ENCODE assay signal across 9 mouse cellular contexts in genomic region chrX:11432403-11433004, GRCm38 (mm10).
DNase-seq lines count a peak whose midpoint lies in the region; ATAC-seq and TF ChIP-seq lines count a peak whose summit lies in the region.
"Had no signal": no experiment of that assay in that cellular context is flagged by ENCODE, and none has a peak within 500 bp of the region (broad histone marks: within the 10 kb centered on the region; RNA-seq: fewer than 3 reads in every experiment).

No protein-coding gene starts in this region.

- no peak for TF ChIP-seq POLR2A in limb, embryonic 14.5 days (IDR thresholded peaks at IDR 0.05; ENCODE audit: borderline replicate concordance, extremely low read depth, insufficient read depth, insufficient read length)

- peaks cover 28% of the 10 kb centered on the region for H3K4me1 ChIP-seq in hindbrain, embryonic 15.5 days (replicated peaks)
- H3K4me1 ChIP-seq in hindbrain, embryonic 14.5 days (replicated peaks; ENCODE audit: control insufficient read depth, insufficient read depth, low read length) = peaks cover 17% of the 10 kb centered on the region; the same call in 1 of the 2 replicates
- H3K4me1 ChIP-seq in limb, embryonic 14.5 days (ENCODE audit: control insufficient read depth, insufficient read depth, low read length) = peaks cover 8% of the 10 kb centered on the region

- no peak for DNase-seq in hindbrain, embryonic 14.5 days (ENCODE audit: low spot score)
- DNase-seq in right cerebral cortex, postnatal 14 days = peak; percentile 10
- DNase-seq in right cerebral cortex, postnatal 4 days = no peak
- DNase-seq in limb, embryonic 14.5 days (ENCODE audit: low spot score) = peak; percentile 48
- no peak for DNase-seq in adrenal gland, postnatal 25 days
- DNase-seq: kidney, postnatal 10 days had no signal

- ATAC-seq in hindbrain, embryonic 15.5 days (ENCODE audit: low FRiP score, low read depth) = no peak
- ATAC-seq in hindbrain, embryonic 14.5 days (ENCODE audit: low FRiP score) = no peak
- no peak for ATAC-seq in limb, embryonic 14.5 days (ENCODE audit: low FRiP score, low read depth)
- ATAC-seq in inflammation-experienced regulatory T-cells, adult 6 months = no peak

- peaks cover 11% of the 10 kb centered on the region; the same call in 1 of the 2 replicates for H3K27me3 ChIP-seq in hindbrain, embryonic 15.5 days
- peaks cover 33% of the 10 kb centered on the region for H3K27me3 ChIP-seq in hindbrain, embryonic 14.5 days (ENCODE audit: control insufficient read depth, insufficient read depth, low read length)
- H3K27me3 ChIP-seq in limb, embryonic 14.5 days (ENCODE audit: control insufficient read depth, insufficient read depth, low read length) = no peaks in the 10 kb centered on the region

- no peak overlapping the region for H3K4me2 ChIP-seq in hindbrain, embryonic 15.5 days
- no peak overlapping the region for H3K4me2 ChIP-seq in hindbrain, embryonic 14.5 days (replicated peaks)
- no peak overlapping the region for H3K4me2 ChIP-seq in limb, embryonic 14.5 days (replicated peaks; ENCODE audit: low read depth, low read length, severe bottlenecking)
- H3K4me2 ChIP-seq: heart, embryonic 15.5 days had no signal

- H3K27ac ChIP-seq in hindbrain, embryonic 15.5 days (replicated peaks) = peak overlapping the region; percentile 11; the same call in 1 of the 2 replicates
- H3K27ac ChIP-seq in hindbrain, embryonic 14.5 days = no peak overlapping the region
- 0 out of 2 replicates have a peak overlapping the region, but pooled peaks have one; percentile 33 for H3K27ac ChIP-seq in limb, embryonic 14.5 days (replicated peaks; ENCODE audit: low read depth, low read length)
- H3K27ac ChIP-seq: heart, embryonic 15.5 days had no signal

- no peak overlapping the region for H3K4me3 ChIP-seq in hindbrain, embryonic 15.5 days
- H3K4me3 ChIP-seq in hindbrain, embryonic 14.5 days (replicated peaks; ENCODE audit: low read length) = no peak overlapping the region
- no peak overlapping the region for H3K4me3 ChIP-seq in limb, embryonic 14.5 days (replicated peaks; ENCODE audit: low read length)
- H3K4me3 ChIP-seq: heart, embryonic 15.5 days had no signal

- no peaks in the 10 kb centered on the region for H3K36me3 ChIP-seq in hindbrain, embryonic 15.5 days
- no peaks in the 10 kb centered on the region for H3K36me3 ChIP-seq in hindbrain, embryonic 14.5 days (replicated peaks; ENCODE audit: control insufficient read depth, insufficient read depth)
- no peaks in the 10 kb centered on the region for H3K36me3 ChIP-seq in limb, embryonic 14.5 days (ENCODE audit: control insufficient read depth, insufficient read depth, low read length)
- H3K36me3 ChIP-seq: heart, embryonic 15.5 days had no signal

- H3K9ac ChIP-seq in hindbrain, embryonic 15.5 days = no peak overlapping the region
- H3K9ac ChIP-seq in hindbrain, embryonic 14.5 days = no peak overlapping the region
- H3K9ac ChIP-seq in limb, embryonic 14.5 days (ENCODE audit: low read depth, low read length, severe bottlenecking) = no peak overlapping the region
- H3K9ac ChIP-seq: heart, embryonic 15.5 days had no signal

- WGBS in hindbrain, embryonic 15.5 days = 62% methylated on average over 12 of the region's 12 CpGs
- 44% methylated on average over 12 of the region's 12 CpGs for WGBS in hindbrain, embryonic 14.5 days
- 39% methylated on average over 11 of the region's 12 CpGs for WGBS in limb, embryonic 14.5 days

- H3K9me3 ChIP-seq in hindbrain, embryonic 15.5 days = no peaks in the 10 kb centered on the region
- no peaks in the 10 kb centered on the region for H3K9me3 ChIP-seq in hindbrain, embryonic 14.5 days (ENCODE audit: control insufficient read depth, low read length)
- H3K9me3 ChIP-seq in limb, embryonic 14.5 days (ENCODE audit: control insufficient read depth, low read length) = no peaks in the 10 kb centered on the region
- H3K9me3 ChIP-seq: heart, embryonic 15.5 days had no signal

Comparison
In these comparisons a context has a peak if more than half of its experiments do, and no peak if none do; other contexts are left out.
1. DNase-seq: peak in right cerebral cortex, postnatal 14 days (single experiment) and limb, embryonic 14.5 days (single experiment); none in hindbrain, embryonic 14.5 days (single experiment), right cerebral cortex, postnatal 4 days (single experiment) and adrenal gland, postnatal 25 days (single experiment).